Mouse (Mus musculus): Measurements from ENCODE around the gene Tfeb. TPM values are rescaled to one million over a fixed set of nuclear protein-coding genes. Genes with fewer than 3 reads are reported as not detected.

Gene Tfeb
- polyA plus RNA-seq, 1 experiment from 2014 or later, result 25.7 TPM

GRCm38 (mm10) chr17:47744086-47744485, 7.3 kb downstream of the Tfeb start:
- Histone ChIP-seq H3K27me3 (ENCODE audit: control insufficient read depth, insufficient read depth, low read length) (no peaks in the 10 kb centered on the region), H3K9ac (ENCODE audit: low read length) (no peak overlapping the region), H3K9me3 (replicated peaks; ENCODE audit: control insufficient read depth, low read length) (peaks cover 5% of the 10 kb centered on the region; the same call in 1 of the 2 replicates), H3K36me3 (ENCODE audit: control insufficient read depth, insufficient read depth) (peaks cover 3% of the 10 kb centered on the region; the same call in 1 of the 2 replicates), H3K27ac (ENCODE audit: low read length) (no peak overlapping the region), H3K4me3 (ENCODE audit: low read length) (no peak overlapping the region), H3K4me2 (ENCODE audit: low read depth, low read length) (no peak overlapping the region), H3K4me1 (ENCODE audit: control insufficient read depth, insufficient read depth, low read length) (peaks cover 31% of the 10 kb centered on the region)
- WGBS, result 94% methylated on average over 14 of the region's 14 CpGs
- ATAC-seq (replicated peaks; ENCODE audit: extremely low read depth, insufficient read depth, low FRiP score), result no peak

GRCm38 (mm10) chr17:47744746-47745368, 8.0 kb downstream of the Tfeb start:
- Histone ChIP-seq H3K4me2 (ENCODE audit: low read depth, low read length) (no peak overlapping the region), H3K27me3 (ENCODE audit: control insufficient read depth, insufficient read depth, low read length) (no peaks in the 10 kb centered on the region), H3K36me3 (ENCODE audit: control insufficient read depth, insufficient read depth) (peaks cover 3% of the 10 kb centered on the region; the same call in 1 of the 2 replicates), H3K9me3 (replicated peaks; ENCODE audit: control insufficient read depth, low read length) (peaks cover 5% of the 10 kb centered on the region; the same call in 1 of the 2 replicates), H3K4me3 (ENCODE audit: low read length) (no peak overlapping the region), H3K4me1 (ENCODE audit: control insufficient read depth, insufficient read depth, low read length) (peaks cover 28% of the 10 kb centered on the region), H3K27ac (ENCODE audit: low read length) (no peak overlapping the region), H3K9ac (ENCODE audit: low read length) (no peak overlapping the region)
- ATAC-seq (replicated peaks; ENCODE audit: extremely low read depth, insufficient read depth, low FRiP score), result no peak
- 86% methylated on average over 10 of the region's 10 CpGs for WGBS

GRCm38 (mm10) chr17:47748791-47749553, 12.1 kb downstream of the Tfeb start:
- ATAC-seq (replicated peaks; ENCODE audit: extremely low read depth, insufficient read depth, low FRiP score), result peak; percentile 56
- H3K9ac ChIP-seq (ENCODE audit: low read length), result no peak overlapping the region
- peaks cover 11% of the 10 kb centered on the region for H3K36me3 ChIP-seq (ENCODE audit: control insufficient read depth, insufficient read depth)
- peaks cover 5% of the 10 kb centered on the region; the same call in 1 of the 2 replicates for H3K9me3 ChIP-seq (replicated peaks; ENCODE audit: control insufficient read depth, low read length)
- WGBS, result 39% methylated on average over 14 of the region's 14 CpGs
- peaks cover 25% of the 10 kb centered on the region for H3K4me1 ChIP-seq (ENCODE audit: control insufficient read depth, insufficient read depth, low read length)
- no peak overlapping the region for H3K4me2 ChIP-seq (ENCODE audit: low read depth, low read length)
- H3K4me3 ChIP-seq (ENCODE audit: low read length), result no peak overlapping the region
- no peaks in the 10 kb centered on the region for H3K27me3 ChIP-seq (ENCODE audit: control insufficient read depth, insufficient read depth, low read length)
- peak overlapping the region; percentile 53; the same call in 1 of the 2 replicates for H3K27ac ChIP-seq (ENCODE audit: low read length)

- ATAC-seq (replicated peaks; ENCODE audit: extremely low read depth, insufficient read depth, low FRiP score), result no peak
- Histone ChIP-seq H3K9me3 (replicated peaks; ENCODE audit: control insufficient read depth, low read length) (peaks cover 5% of the 10 kb centered on the region; the same call in 1 of the 2 replicates), H3K9ac (ENCODE audit: low read length) (no peak overlapping the region), H3K4me1 (ENCODE audit: control insufficient read depth, insufficient read depth, low read length) (peaks cover 25% of the 10 kb centered on the region), H3K4me3 (ENCODE audit: low read length) (no peak overlapping the region), H3K36me3 (ENCODE audit: control insufficient read depth, insufficient read depth) (peaks cover 11% of the 10 kb centered on the region), H3K4me2 (ENCODE audit: low read depth, low read length) (no peak overlapping the region), H3K27ac (ENCODE audit: low read length) (no peak overlapping the region), H3K27me3 (ENCODE audit: control insufficient read depth, insufficient read depth, low read length) (no peaks in the 10 kb centered on the region)
- WGBS, result 79% methylated on average over 3 of the region's 3 CpGs
Measured at GRCm38 (mm10) chr17:47749626-47750025, 12.8 kb downstream of the Tfeb start.

GRCm38 (mm10) chr17:47750101-47750500, 13.3 kb downstream of the Tfeb start:
- peaks cover under 1% of the 10 kb centered on the region; the same call in 1 of the 2 replicates for H3K9me3 ChIP-seq (replicated peaks; ENCODE audit: control insufficient read depth, low read length)
- 71% methylated on average over 6 of the region's 6 CpGs for WGBS
- H3K27ac ChIP-seq (ENCODE audit: low read length), result no peak overlapping the region
- no peak overlapping the region for H3K4me2 ChIP-seq (ENCODE audit: low read depth, low read length)
- no peaks in the 10 kb centered on the region for H3K27me3 ChIP-seq (ENCODE audit: control insufficient read depth, insufficient read depth, low read length)
- H3K36me3 ChIP-seq (ENCODE audit: control insufficient read depth, insufficient read depth), result peaks cover 8% of the 10 kb centered on the region
- H3K4me3 ChIP-seq (ENCODE audit: low read length), result no peak overlapping the region
- H3K9ac ChIP-seq (ENCODE audit: low read length), result no peak overlapping the region
- no peak for ATAC-seq (replicated peaks; ENCODE audit: extremely low read depth, insufficient read depth, low FRiP score)
- H3K4me1 ChIP-seq (ENCODE audit: control insufficient read depth, insufficient read depth, low read length), result peaks cover 25% of the 10 kb centered on the region

GRCm38 (mm10) chr17:47751811-47752210, 15.0 kb downstream of the Tfeb start:
- H3K4me3 ChIP-seq (ENCODE audit: low read length), result no peak overlapping the region
- H3K9ac ChIP-seq (ENCODE audit: low read length), result no peak overlapping the region
- peaks cover 8% of the 10 kb centered on the region for H3K36me3 ChIP-seq (ENCODE audit: control insufficient read depth, insufficient read depth)
- no peak overlapping the region for H3K27ac ChIP-seq (ENCODE audit: low read length)
- H3K4me1 ChIP-seq (ENCODE audit: control insufficient read depth, insufficient read depth, low read length), result peaks cover 30% of the 10 kb centered on the region
- H3K27me3 ChIP-seq (ENCODE audit: control insufficient read depth, insufficient read depth, low read length), result no peaks in the 10 kb centered on the region
- H3K4me2 ChIP-seq (ENCODE audit: low read depth, low read length), result no peak overlapping the region
- WGBS, result 74% methylated on average over 5 of the region's 5 CpGs
- H3K9me3 ChIP-seq (replicated peaks; ENCODE audit: control insufficient read depth, low read length), result no peaks in the 10 kb centered on the region
- no peak for ATAC-seq (replicated peaks; ENCODE audit: extremely low read depth, insufficient read depth, low FRiP score)

- Histone ChIP-seq H3K27me3 (ENCODE audit: control insufficient read depth, insufficient read depth, low read length) (no peaks in the 10 kb centered on the region), H3K9ac (ENCODE audit: low read length) (no peak overlapping the region), H3K9me3 (replicated peaks; ENCODE audit: control insufficient read depth, low read length) (no peaks in the 10 kb centered on the region), H3K4me3 (ENCODE audit: low read length) (no peak overlapping the region), H3K36me3 (ENCODE audit: control insufficient read depth, insufficient read depth) (peaks cover 8% of the 10 kb centered on the region), H3K4me1 (ENCODE audit: control insufficient read depth, insufficient read depth, low read length) (peaks cover 32% of the 10 kb centered on the region), H3K4me2 (ENCODE audit: low read depth, low read length) (no peak overlapping the region), H3K27ac (ENCODE audit: low read length) (no peak overlapping the region)
- 38% methylated on average over 8 of the region's 8 CpGs for WGBS
- ATAC-seq (replicated peaks; ENCODE audit: extremely low read depth, insufficient read depth, low FRiP score), result no peak
Measured at GRCm38 (mm10) chr17:47753130-47753775, 16.4 kb downstream of the Tfeb start.

- ATAC-seq (replicated peaks; ENCODE audit: extremely low read depth, insufficient read depth, low FRiP score), result no peak
- no peak overlapping the region for H3K4me3 ChIP-seq (ENCODE audit: low read length)
- H3K9ac ChIP-seq (ENCODE audit: low read length), result no peak overlapping the region
- H3K27me3 ChIP-seq (ENCODE audit: control insufficient read depth, insufficient read depth, low read length), result no peaks in the 10 kb centered on the region
- H3K27ac ChIP-seq (ENCODE audit: low read length), result no peak overlapping the region
- peaks cover 8% of the 10 kb centered on the region for H3K36me3 ChIP-seq (ENCODE audit: control insufficient read depth, insufficient read depth)
- WGBS, result 68% methylated on average over 10 of the region's 13 CpGs
- no peak overlapping the region for H3K4me2 ChIP-seq (ENCODE audit: low read depth, low read length)
- no peaks in the 10 kb centered on the region for H3K9me3 ChIP-seq (replicated peaks; ENCODE audit: control insufficient read depth, low read length)
- peaks cover 26% of the 10 kb centered on the region for H3K4me1 ChIP-seq (ENCODE audit: control insufficient read depth, insufficient read depth, low read length)
Measured at GRCm38 (mm10) chr17:47754246-47754645, 17.4 kb downstream of the Tfeb start.
